Mouse (Mus musculus) embryonic facial prominence, embryonic 14.5 days (tissue): Measurements from ENCODE around the gene Acsbg2. TPM values are rescaled to one million over a fixed set of nuclear protein-coding genes. Genes with fewer than 3 reads are reported as not detected.
"Not testable (repeated sequence)": the region's sequence is repeated elsewhere in the genome, so short reads cannot be mapped to it uniquely, and the experiment has no call there.

Experiments used
- ATAC-seq: fragments of 200-750 bp; cut with Nextera tagmentation; 2 replicates; pipeline ENCODE4 v1.8.0; 2017; ENCODE audit warnings: low read depth, moderate number of reproducible peaks, moderate TSS enrichment
- DNase-seq: peaks from one replicate; pipeline ENCODE4 v3.0.0-alpha.2; 2015; ENCODE audit warnings: low spot score
- H3K27ac ChIP-seq: fragments of 300-500 bp; sonication (generic); replicated peaks from 2 replicates; pipeline ENCODE4 v1.5.1; 2014; ENCODE audit warnings: low read depth, mild to moderate bottlenecking, low read length, moderate library complexity
- H3K27me3 ChIP-seq: fragments of 300-500 bp; sonication (generic); replicated peaks from 2 replicates; pipeline ENCODE4 v1.6.1; 2014; ENCODE audit warnings: low read length; ENCODE audit not compliant: control insufficient read depth, insufficient read depth
- H3K36me3 ChIP-seq: fragments of 300-500 bp; sonication (generic); 2 replicates; pipeline ENCODE4 v1.6.1; 2014; ENCODE audit warnings: low read length, mixed read lengths; ENCODE audit not compliant: control insufficient read depth, insufficient read depth
- H3K4me1 ChIP-seq: fragments of 300-500 bp; sonication (generic); 2 replicates; pipeline ENCODE4 v1.6.1; 2014; ENCODE audit warnings: antibody characterized with exemption, low read length; ENCODE audit not compliant: control insufficient read depth, insufficient read depth
- H3K4me2 ChIP-seq: fragments of 300-500 bp; sonication (generic); 2 replicates; pipeline ENCODE4 v1.6.1; 2014; ENCODE audit warnings: low read depth, mild to moderate bottlenecking, low read length, moderate library complexity, mixed read lengths
- H3K4me3 ChIP-seq: fragments of 300-500 bp; sonication (generic); 2 replicates; pipeline ENCODE4 v1.5.1; 2014; ENCODE audit warnings: low read depth, mild to moderate bottlenecking, low read length
- H3K9ac ChIP-seq: fragments of 300-500 bp; sonication (generic); 2 replicates; pipeline ENCODE4 v1.6.1; 2014; ENCODE audit warnings: low read depth, mild to moderate bottlenecking, low read length, moderate library complexity, mixed read lengths
- H3K9me3 ChIP-seq: fragments of 300-500 bp; sonication (generic); 2 replicates; pipeline ENCODE4 v1.6.1; 2016; ENCODE audit warnings: low read length; ENCODE audit not compliant: control insufficient read depth
- WGBS: fragments of 180-500 bp; shearing (Covaris S2); extraction: QIAGEN DNeasy Blood & Tissue Kit; methylation state at CpG from one replicate; pipeline ENCODE4 v1.1.7; 2014; 5-methylcytosine and 5-hydroxymethylcytosine counted together
- polyA plus RNA-seq: library from polyadenylated mRNA; unstranded; fragments of >200 nt; fragmentation: Nextera tagmentation; extraction: Ambion mirVana; gene quantifications from 2 replicates; pipeline ENCODE4 v1.2.1, GENCODE M21; 2014

The Acsbg2 gene
- not detected in 2 replicates for polyA plus RNA-seq

DNA sequence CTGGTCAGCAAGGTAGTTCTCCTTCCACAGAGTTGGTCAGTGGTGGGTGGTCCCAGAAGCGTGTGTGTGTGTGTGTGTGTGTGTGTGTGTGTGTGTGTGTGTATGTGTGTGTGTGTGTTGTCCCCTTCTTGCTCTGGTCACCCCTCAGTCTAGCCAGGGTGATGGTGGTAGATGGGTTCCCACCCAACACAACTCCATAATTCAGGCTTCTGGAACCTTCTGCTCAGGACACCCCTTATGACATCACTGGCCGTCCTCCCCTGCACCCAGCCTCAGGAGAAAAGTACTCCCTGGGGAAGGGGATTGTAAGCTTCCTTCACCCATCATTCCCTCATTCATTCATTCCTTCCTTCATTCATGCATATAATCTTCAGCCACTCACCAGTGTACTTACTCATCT lies at the start of gene Acsbg2:
Acsbg2 (minus strand) TSS at position 211 of the 400 bp plus-strand sequence.
- DNase-seq: no peak

DNA sequence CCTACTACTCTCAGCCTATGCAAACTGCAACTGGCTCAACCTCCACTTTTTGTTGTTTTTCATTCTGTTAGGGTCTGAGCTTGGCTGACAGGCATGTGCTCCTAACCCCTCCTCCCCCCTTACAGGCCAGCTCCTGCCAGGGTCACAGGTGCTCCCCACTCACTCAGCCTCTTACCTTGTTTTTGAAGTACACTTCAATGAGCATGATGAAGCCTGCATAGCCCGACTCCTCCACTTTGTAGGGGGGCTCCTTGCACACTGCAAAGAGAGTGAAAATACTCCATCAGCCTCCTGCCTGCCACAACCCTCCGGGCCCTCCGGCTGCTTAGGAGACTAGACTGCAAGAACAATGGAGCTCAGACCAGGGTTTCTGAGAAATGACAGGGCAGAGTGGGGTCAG lies 45.5 kb upstream of the Acsbg2 start:
- no peak overlapping the region for H3K4me3 ChIP-seq
- H3K9me3 ChIP-seq: no peaks in the 10 kb centered on the region
- H3K36me3 ChIP-seq: peaks cover 78% of the 10 kb centered on the region
- no peak overlapping the region for H3K27ac ChIP-seq
- H3K27me3 ChIP-seq: no peaks in the 10 kb centered on the region
- no peak for DNase-seq
- no peaks in the 10 kb centered on the region for H3K4me1 ChIP-seq
- no peak for ATAC-seq
- WGBS: 72% methylated on average over 3 of the region's 3 CpGs
- no peak overlapping the region for H3K9ac ChIP-seq
- H3K4me2 ChIP-seq: no peak overlapping the region

More for the DNA sequence above, at the start of gene Acsbg2:
- no peaks in the 10 kb centered on the region for H3K9me3 ChIP-seq
- ATAC-seq: no peak
- H3K36me3 ChIP-seq: no peaks in the 10 kb centered on the region
- no peak within 1 kb of the TSS for H3K9ac ChIP-seq
- no peaks in the 10 kb centered on the region for H3K4me1 ChIP-seq
- no peak within 1 kb of the TSS for H3K27ac ChIP-seq
- H3K4me2 ChIP-seq: no peak within 1 kb of the TSS
- WGBS: 90% methylated on average over 1 of the region's 2 CpGs
- H3K27me3 ChIP-seq: no peaks in the 10 kb centered on the region
- H3K4me3 ChIP-seq: no peak within 1 kb of the TSS

DNA sequence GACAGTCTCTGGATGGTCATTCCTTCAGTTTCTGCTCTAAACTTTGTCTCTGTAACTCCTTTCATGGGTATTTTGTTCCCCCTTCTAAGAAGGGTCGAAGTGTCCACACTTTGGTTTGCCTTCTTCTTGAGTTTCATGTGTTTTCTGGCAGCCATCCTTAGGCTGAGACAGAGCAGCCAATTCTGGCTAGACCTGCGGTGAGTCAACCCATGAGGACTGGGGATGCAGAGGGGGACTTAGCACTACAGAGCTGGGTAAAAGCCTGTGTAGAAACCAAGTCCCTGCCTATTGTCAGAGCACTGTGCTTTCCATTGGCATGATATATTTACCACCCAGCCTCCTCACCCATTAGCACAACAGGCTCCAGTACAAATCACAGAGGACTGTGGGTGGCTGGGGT lies 42.9 kb upstream of the Acsbg2 start:
- WGBS: 91% methylated on average over 2 of the region's 2 CpGs
- peaks cover 75% of the 10 kb centered on the region for H3K36me3 ChIP-seq
- no peak for DNase-seq

DNA sequence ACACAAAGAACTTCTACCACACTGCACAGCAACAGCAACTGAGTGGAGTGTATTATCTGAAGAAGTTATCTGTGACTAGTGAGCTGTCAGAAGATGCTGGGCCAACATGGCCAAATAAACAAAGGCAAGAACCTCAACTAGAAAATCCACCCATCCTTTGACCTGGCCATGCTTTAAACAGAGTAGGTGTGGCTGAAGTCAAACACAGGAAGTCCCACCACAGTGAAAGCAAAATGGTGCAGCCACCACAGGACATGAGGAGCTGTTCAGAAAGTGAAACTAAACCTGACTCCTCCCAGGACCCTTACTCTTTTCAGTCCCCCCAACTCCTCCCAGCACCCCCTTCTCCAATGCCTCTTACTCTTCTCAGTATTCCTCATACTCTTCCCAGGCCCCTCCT lies 39.2 kb upstream of the Acsbg2 start:
- no peaks in the 10 kb centered on the region for H3K9me3 ChIP-seq
- no peaks in the 10 kb centered on the region for H3K4me1 ChIP-seq
- H3K36me3 ChIP-seq: peaks cover 65% of the 10 kb centered on the region
- no peak overlapping the region for H3K4me2 ChIP-seq
- no peaks in the 10 kb centered on the region for H3K27me3 ChIP-seq
- no peak overlapping the region for H3K9ac ChIP-seq
- H3K4me3 ChIP-seq: no peak overlapping the region
- DNase-seq (no peak), ATAC-seq (no peak)
- H3K27ac ChIP-seq: no peak overlapping the region

More for the DNA sequence above, 42.9 kb upstream of the Acsbg2 start:
- Histone ChIP-seq H3K4me2 (no peak overlapping the region), H3K4me3 (no peak overlapping the region), H3K9me3 (no peaks in the 10 kb centered on the region), H3K9ac (no peak overlapping the region), H3K27ac (no peak overlapping the region), H3K4me1 (no peaks in the 10 kb centered on the region), H3K27me3 (no peaks in the 10 kb centered on the region)
- no peak for ATAC-seq

DNA sequence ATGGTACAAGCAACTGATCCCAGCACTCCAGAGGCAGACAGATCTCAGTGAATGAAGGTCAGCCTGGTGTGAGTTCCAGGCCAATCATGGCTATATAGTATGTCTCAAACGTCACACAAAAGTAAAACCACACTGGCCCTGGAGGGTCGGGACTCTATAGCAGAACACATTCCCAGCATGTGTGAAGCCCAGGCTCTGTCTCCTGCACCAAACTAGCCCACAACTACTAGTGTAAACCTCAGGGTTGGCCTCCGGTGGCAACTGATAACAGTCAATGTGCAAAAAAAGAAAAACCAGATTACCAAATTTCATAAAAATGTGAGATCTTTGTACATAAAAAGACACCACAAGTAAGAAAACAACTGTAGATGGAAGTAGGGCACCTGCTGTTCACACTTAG lies 38.8 kb upstream of the Acsbg2 start:
- Histone ChIP-seq H3K9ac (no peak overlapping the region), H3K4me1 (no peaks in the 10 kb centered on the region), H3K27ac (no peak overlapping the region), H3K27me3 (no peaks in the 10 kb centered on the region), H3K4me2 (no peak overlapping the region), H3K36me3 (peaks cover 62% of the 10 kb centered on the region), H3K9me3 (no peaks in the 10 kb centered on the region), H3K4me3 (no peak overlapping the region)
- no peak for ATAC-seq
- 83% methylated on average over 3 of the region's 3 CpGs for WGBS
- no peak for DNase-seq

DNA sequence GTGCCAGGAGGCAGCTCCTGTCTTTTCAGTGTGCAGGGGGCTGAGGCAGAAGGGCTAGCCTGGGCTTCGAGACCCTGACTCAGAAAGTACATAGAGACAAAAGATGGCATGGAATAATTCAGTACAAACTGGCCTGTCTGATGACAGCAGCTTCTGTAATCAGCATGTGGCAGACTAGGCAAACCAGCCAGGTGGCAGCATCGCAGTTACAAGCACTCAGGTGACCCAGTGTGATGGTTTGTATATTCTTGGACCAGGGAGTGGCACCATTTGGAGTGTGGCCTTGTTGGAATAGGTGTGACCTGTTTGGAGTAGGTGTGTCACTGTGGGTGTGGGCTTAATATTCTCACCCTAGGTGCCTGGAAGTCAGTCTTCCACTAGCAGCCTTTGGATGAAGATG lies 35.5 kb upstream of the Acsbg2 start:
- peaks cover 53% of the 10 kb centered on the region for H3K36me3 ChIP-seq
- not testable (repeated sequence) for H3K9ac ChIP-seq, H3K4me1 ChIP-seq, H3K4me3 ChIP-seq, ATAC-seq, H3K9me3 ChIP-seq, DNase-seq, H3K27me3 ChIP-seq, H3K4me2 ChIP-seq, H3K27ac ChIP-seq
- WGBS: 90% methylated on average over 2 of the region's 2 CpGs

DNA sequence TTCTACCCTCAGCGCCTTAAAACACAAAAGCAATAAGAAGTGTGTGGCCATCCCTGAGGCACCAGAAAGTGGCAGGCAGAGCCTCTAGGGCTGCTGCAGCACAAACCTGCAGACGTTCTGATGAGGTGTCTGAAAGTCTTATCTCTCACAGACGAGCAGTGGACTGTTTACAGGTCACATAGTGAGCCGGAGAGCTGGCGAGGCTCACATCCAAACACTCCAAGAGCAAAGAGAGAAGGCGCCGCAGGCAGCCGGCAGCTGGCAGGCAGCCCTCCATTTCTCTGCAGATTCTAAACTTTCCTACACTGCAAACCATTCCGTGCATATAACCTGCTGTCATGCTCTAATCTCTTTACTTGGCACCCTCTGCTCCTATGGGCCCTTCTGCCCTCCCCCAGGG lies 33.6 kb upstream of the Acsbg2 start:
- H3K9me3 ChIP-seq: no peaks in the 10 kb centered on the region
- no peaks in the 10 kb centered on the region for H3K4me1 ChIP-seq
- no peaks in the 10 kb centered on the region for H3K27me3 ChIP-seq
- H3K27ac ChIP-seq: no peak overlapping the region
- DNase-seq (no peak), ATAC-seq (peak; percentile 30; the same call in 1 of the 2 replicates)
- peaks cover 53% of the 10 kb centered on the region for H3K36me3 ChIP-seq
- no peak overlapping the region for H3K4me3 ChIP-seq
- WGBS: 86% methylated on average over 9 of the region's 9 CpGs
- H3K4me2 ChIP-seq: no peak overlapping the region
- no peak overlapping the region for H3K9ac ChIP-seq

DNA sequence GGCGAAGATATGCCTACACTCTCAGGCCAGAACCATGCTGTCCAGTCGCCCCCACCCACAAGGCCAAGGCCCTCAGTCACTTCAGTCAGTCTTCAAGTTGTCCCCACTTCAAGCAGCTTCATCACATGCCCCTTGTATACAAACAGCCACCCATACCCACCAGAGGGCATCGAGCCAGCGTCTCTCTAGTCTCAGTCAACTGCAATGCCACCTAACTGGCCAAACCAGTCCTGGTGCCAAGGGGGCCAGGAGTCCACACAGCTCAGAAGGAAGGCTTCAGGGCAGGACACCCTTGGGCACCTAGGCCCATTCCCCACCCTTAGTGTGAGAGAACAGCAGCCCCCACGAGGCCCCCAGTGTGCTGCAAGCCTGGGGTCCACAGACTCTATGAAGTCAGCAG lies 32.8 kb upstream of the Acsbg2 start:
- H3K9me3 ChIP-seq: no peaks in the 10 kb centered on the region
- no peak overlapping the region for H3K9ac ChIP-seq
- peaks cover 56% of the 10 kb centered on the region for H3K36me3 ChIP-seq
- peak; percentile 64; the same call in 1 of the 2 replicates for ATAC-seq
- WGBS: 91% methylated on average over 5 of the region's 5 CpGs
- H3K27ac ChIP-seq: no peak overlapping the region
- H3K4me3 ChIP-seq: no peak overlapping the region
- no peaks in the 10 kb centered on the region for H3K4me1 ChIP-seq
- no peaks in the 10 kb centered on the region for H3K27me3 ChIP-seq
- peak; percentile 58 for DNase-seq
- H3K4me2 ChIP-seq: no peak overlapping the region

DNA sequence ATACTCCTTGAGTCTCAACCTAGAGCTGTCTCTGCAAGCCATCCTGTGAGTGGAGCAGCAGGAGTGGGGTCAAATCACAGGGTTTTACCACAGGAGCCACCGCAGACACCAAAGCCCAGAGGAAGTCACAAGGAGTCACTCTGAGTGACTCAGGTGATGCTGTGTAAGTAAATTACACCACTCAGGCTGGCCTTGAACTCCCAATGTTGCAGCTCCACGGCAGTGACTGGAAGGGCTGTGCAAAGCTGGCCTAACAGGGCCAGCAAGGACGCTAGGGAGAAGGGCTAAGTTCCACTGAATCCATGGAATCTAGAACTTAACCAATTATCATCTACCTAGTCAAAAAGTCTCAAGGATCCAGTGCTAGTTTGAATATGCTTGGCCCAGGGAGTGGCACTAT lies 31.9 kb upstream of the Acsbg2 start:
- ATAC-seq: no peak

More for the DNA sequence above, 31.9 kb upstream of the Acsbg2 start:
- Histone ChIP-seq H3K9me3 (no peaks in the 10 kb centered on the region), H3K27ac (no peak overlapping the region), H3K4me1 (no peaks in the 10 kb centered on the region), H3K9ac (no peak overlapping the region), H3K4me2 (no peak overlapping the region), H3K36me3 (peaks cover 56% of the 10 kb centered on the region), H3K27me3 (no peaks in the 10 kb centered on the region), H3K4me3 (no peak overlapping the region)
- no peak for DNase-seq
- 86% methylated on average over 3 of the region's 3 CpGs for WGBS
